Mouse (Mus musculus) gonadal fat pad, adult 2 months (tissue): ENCODE results near the gene Rtn4rl1. TPM values are rescaled to one million over a fixed set of nuclear protein-coding genes. Genes with fewer than 3 reads are reported as not detected.

Experiments
- DNase-seq: peaks from one replicate; pipeline ENCODE4 v3.0.0-alpha.2; 2012; ENCODE audit warnings: low read depth
- polyA plus RNA-seq: library from polyadenylated mRNA; depleted of rRNA; stranded (reverse); fragments of >200 nt; gene quantifications from 2 replicates; pipeline ENCODE4 v1.2.3, GENCODE M21; 2012; rRNA removed

Gene Rtn4rl1
- polyA plus RNA-seq = 18.3 and 27.8 TPM in 2 replicates

GRCm38 (mm10) chr11:75193256-75194071, at the start of gene Rtn4rl1:
Gene Rtn4rl1 (plus strand): TSS chr11:75193783.
- no peak for DNase-seq

GRCm38 (mm10) chr11:75145841-75146240, 47.7 kb upstream of the Rtn4rl1 start:
- no peak for DNase-seq

- no peak for DNase-seq
These were observed 46.3 kb upstream of the Rtn4rl1 start for GRCm38 (mm10) chr11:75147106-75147845.

GRCm38 (mm10) chr11:75147846-75148168, 45.8 kb upstream of the Rtn4rl1 start:
- no peak for DNase-seq

- DNase-seq = no peak
These were observed 45.1 kb upstream of the Rtn4rl1 start for GRCm38 (mm10) chr11:75148332-75149035.

- DNase-seq = no peak
These were observed 43.2 kb upstream of the Rtn4rl1 start for GRCm38 (mm10) chr11:75150346-75150745.

GRCm38 (mm10) chr11:75152603-75153557, 40.7 kb upstream of the Rtn4rl1 start:
- DNase-seq = no peak

- DNase-seq = no peak
These were observed 39.5 kb upstream of the Rtn4rl1 start for GRCm38 (mm10) chr11:75154053-75154585.

GRCm38 (mm10) chr11:75155985-75156384, 37.6 kb upstream of the Rtn4rl1 start:
- DNase-seq = no peak

- no peak for DNase-seq
These were observed 37.2 kb upstream of the Rtn4rl1 start for GRCm38 (mm10) chr11:75156416-75156815.

- DNase-seq = no peak
These were observed 36.5 kb upstream of the Rtn4rl1 start for GRCm38 (mm10) chr11:75157037-75157436.

GRCm38 (mm10) chr11:75157901-75158300, 35.7 kb upstream of the Rtn4rl1 start:
- DNase-seq = no peak

GRCm38 (mm10) chr11:75158432-75158831, 35.2 kb upstream of the Rtn4rl1 start:
- DNase-seq = no peak

GRCm38 (mm10) chr11:75159564-75159963, 34.0 kb upstream of the Rtn4rl1 start:
- no peak for DNase-seq

- DNase-seq = no peak
These were observed 32.6 kb upstream of the Rtn4rl1 start for GRCm38 (mm10) chr11:75160954-75161353.

- no peak for DNase-seq
These were observed 32.1 kb upstream of the Rtn4rl1 start for GRCm38 (mm10) chr11:75161417-75162008.

- DNase-seq = no peak
These were observed 30.9 kb upstream of the Rtn4rl1 start for GRCm38 (mm10) chr11:75162591-75163080.

GRCm38 (mm10) chr11:75163379-75163778, 30.2 kb upstream of the Rtn4rl1 start:
- no peak for DNase-seq

- DNase-seq = no peak
These were observed 29.5 kb upstream of the Rtn4rl1 start for GRCm38 (mm10) chr11:75164051-75164450.

- DNase-seq = no peak
These were observed 28.8 kb upstream of the Rtn4rl1 start for GRCm38 (mm10) chr11:75164750-75165149.
